Mouse (Mus musculus) right cerebral cortex, postnatal 25 days (tissue): ENCODE measurements at regions not wholly inside any gene's neighbourhood (a gene's known extent, or its start where the extent isn't known, plus 50 kb on each side); places are given as distances from the start of the nearest gene placed in this dataset.

Experiments
- DNase-seq: peaks from one replicate; pipeline ENCODE4 v3.0.0; 2022

DNA sequence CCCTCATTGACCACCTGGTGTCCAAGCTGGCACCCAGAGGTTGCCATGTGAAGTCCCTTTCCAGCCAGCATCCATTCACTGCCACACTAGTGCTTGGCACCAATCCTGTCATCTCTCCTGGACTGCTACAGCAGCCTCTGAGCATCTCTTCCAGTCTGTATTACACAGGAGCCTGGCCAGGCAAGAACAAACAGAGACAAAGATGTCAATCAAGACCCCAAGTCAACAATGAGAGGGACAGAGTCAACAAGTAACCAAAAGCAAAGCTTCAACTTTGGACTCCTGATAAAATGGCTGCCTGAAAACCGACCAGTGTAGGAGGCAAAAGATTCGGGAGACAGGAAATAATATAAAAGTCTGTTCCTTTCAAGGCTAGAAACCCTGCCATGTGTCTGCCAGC, 227.3 kb upstream of the Prox1 start:
- DNase-seq, result no peak

GRCm38 (mm10) chr1:190393061-190393460, 222.5 kb upstream of the Prox1 start:
- DNase-seq, result no peak

- no peak for DNase-seq
Observed at GRCm38 (mm10) chr1:190388853-190389252, 218.3 kb upstream of the Prox1 start.

DNA sequence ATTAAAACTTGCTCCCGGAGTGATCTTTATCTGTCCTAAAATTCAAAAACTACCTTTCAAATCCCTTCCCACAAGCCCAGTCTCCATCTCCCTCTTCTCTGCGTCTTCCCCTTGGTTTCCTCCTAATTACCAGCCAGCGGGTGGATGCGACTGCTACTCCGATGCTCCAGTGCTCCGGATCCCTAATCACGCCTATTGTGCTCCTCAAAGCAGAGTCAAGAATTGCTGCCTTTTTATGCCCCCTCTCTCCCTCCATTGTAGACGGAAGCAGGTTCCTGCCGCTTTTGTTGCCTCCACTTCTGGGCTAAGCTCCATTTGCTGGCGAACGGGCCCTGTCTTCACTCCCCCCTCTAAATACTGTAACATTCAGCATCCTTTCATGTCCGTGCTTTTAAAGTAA, 214.0 kb upstream of the Prox1 start:
- no peak for DNase-seq

DNA sequence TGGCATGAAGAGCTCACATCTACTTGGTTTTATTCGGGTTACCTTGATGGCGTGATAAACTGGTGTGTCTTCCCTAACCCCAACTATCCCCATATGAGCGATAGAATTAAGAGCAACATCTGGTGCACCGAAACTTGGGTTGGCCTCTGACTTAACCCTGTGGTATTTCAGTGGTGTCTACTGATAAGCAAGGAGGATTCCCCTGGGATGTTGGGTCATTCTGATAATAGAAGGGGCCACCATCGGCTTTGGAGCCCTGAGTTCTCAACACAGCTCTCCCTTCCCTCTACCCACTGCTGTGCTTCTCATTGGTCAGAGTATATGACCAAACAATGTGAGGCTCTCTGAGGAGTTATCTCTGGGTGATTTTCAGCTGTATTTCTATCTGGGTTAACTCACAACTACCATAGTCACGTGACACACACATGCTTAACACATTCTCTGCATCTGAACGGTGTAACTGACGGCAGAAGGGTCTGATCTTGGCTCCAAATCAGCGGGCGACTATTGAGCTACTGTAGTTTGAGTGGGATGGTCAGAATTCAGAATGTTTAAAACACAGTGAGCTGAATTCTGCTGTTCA, 212.8 kb upstream of the Prox1 start:
- DNase-seq, result no peak

- no peak for DNase-seq
Observed at GRCm38 (mm10) chr1:190380151-190380550, 209.6 kb upstream of the Prox1 start.

- no peak for DNase-seq
Observed at GRCm38 (mm10) chr1:190375160-190375880, 204.8 kb upstream of the Prox1 start.

GRCm38 (mm10) chr1:190374270-190374669, 203.8 kb upstream of the Prox1 start:
- DNase-seq, result no peak

DNA sequence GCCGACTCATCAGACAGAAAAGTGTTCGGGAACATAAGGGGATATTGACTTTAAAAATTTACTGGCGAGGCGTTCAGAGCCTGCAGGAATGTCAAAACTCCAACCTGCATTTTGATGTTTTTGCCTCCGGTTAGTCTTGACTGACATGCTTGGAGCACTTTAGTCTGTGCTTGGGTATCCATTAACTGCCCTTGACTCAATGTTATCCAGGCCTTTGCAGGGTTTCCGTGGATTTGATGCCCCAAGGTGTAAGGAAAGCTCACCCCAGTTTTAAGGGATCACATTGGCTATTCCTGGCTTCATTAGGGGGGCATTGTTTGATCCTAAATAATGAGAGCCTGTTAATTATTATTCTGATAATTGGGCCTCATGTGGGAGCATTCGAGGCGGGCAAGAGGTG, 196.1 kb upstream of the Prox1 start:
- DNase-seq, result no peak

GRCm38 (mm10) chr1:190365126-190365525, 194.6 kb upstream of the Prox1 start:
- DNase-seq, result no peak

DNA sequence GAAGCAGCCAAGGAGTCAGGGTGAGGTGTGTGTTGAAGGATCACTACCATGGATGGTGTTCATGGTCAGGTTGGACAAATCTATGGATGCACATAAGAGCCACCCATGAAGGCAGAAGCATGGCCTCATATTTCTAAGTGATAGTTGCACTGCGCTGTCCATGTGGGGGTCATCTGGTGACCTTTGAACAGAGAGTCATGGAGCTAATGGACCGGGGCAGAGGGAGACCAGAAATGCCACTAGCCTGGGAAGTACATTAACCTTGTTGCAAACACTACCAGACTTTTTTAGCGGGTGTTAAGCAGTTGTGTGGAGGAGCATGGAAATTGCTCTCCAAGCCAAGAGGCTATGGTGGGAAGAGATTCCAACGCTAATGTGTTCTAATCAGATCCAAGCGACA, 190.1 kb upstream of the Prox1 start:
- DNase-seq, result no peak

- no peak for DNase-seq
Observed at GRCm38 (mm10) chr1:190357779-190358178, 187.3 kb upstream of the Prox1 start.

- no peak for DNase-seq
Observed at GRCm38 (mm10) chr1:190347610-190348009, 177.1 kb upstream of the Prox1 start.

DNA sequence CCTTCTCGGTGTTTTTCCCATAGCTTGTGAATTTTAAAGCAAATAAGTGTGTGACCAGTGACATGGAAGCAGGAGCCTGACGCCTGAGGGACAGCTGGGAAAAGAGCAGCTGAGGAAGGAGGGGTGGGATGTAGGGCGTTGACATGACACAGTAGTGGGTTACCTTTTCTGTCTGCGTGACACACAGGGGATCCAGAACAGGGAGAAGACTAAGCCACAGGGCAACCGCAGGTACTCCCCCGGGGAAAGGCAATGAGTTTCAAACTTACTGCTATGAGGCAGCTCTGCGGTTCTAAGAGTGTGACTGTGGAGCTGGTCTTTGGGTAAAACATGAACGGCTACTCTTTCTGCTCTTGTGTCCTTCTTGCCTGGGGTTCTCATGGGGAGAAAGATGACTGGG, 170.2 kb upstream of the Prox1 start:
- DNase-seq, result no peak

GRCm38 (mm10) chr1:190334471-190334870, 164.0 kb upstream of the Prox1 start:
- no peak for DNase-seq

GRCm38 (mm10) chr1:190334053-190334452, 163.5 kb upstream of the Prox1 start:
- DNase-seq, result no peak

DNA sequence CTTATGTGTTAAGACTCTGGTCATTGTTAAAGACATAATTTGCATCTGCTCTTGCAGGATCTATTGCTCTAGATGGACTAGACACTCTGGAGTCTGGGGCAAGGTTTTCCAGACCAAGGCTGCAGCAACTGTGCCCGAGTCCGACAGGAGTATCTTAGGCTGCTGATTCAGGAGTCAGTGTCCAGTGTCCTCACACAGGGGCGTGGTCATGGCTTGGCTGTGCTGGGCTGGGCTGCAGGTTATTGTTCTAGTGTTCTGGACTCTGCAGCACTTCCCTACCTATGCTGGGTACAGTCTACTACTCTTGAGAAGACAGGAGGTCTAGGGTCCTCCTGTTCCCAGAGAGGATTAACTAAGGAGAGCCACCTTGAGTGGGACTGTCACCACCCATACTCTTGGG, 161.5 kb upstream of the Prox1 start:
- no peak for DNase-seq

DNA sequence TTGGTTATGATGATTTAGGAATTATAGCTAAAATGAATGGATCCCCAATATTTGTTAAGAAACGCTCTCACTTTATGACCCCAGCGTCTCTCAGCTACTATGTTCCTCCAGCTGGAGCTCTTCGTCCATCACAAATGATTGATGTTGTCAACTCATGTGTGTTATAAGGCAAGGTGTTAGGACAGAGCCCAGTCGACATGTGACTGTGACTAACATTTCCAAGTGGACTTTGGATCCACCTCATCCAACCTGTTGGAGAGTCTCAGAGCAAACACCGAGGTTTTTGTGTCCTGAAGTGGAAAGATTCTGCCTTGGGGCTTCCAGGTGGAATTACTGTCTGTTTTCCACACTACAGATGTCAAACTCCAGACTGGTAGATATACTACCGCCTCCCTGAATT, 154.0 kb upstream of the Prox1 start:
- DNase-seq, result no peak

- DNase-seq, result no peak
Observed at GRCm38 (mm10) chr1:190323671-190324070, 153.2 kb upstream of the Prox1 start.

- no peak for DNase-seq
Observed at GRCm38 (mm10) chr1:190316175-190316574, 145.7 kb upstream of the Prox1 start.

GRCm38 (mm10) chr1:190309831-190310230, 139.3 kb upstream of the Prox1 start:
- no peak for DNase-seq

- no peak for DNase-seq
Observed at GRCm38 (mm10) chr1:190307751-190308150, 137.2 kb upstream of the Prox1 start.

DNA sequence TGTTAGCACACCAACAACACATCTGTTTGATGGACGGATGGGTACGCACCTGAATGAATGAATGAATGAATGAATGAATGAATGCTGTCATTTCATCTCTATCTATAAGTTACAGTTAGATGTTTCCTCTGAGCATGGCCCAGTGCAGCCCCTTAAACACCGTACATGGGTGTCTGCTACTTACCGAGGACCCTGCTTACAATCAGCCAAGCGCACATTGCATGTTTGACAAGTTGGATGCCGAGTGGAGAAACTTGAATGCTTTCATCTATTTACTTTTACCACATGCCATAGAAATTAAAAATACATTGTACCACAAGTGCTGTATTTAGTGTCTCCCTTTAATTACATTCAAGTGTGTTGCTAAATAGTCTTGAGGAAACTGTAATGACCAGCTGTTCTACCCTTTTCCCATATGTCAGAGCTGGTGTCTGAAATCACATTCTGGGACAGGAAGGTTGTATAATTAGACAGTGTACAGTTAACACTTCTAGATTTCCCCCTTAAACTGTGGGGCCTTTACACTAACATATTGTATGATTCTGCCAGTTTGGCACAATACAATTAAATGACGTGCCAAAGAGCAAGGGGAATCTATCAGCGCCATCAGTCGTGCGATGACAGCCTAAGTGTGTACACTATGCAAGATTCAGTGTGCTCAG, 127.3 kb upstream of the Prox1 start:
- no peak for DNase-seq

DNA sequence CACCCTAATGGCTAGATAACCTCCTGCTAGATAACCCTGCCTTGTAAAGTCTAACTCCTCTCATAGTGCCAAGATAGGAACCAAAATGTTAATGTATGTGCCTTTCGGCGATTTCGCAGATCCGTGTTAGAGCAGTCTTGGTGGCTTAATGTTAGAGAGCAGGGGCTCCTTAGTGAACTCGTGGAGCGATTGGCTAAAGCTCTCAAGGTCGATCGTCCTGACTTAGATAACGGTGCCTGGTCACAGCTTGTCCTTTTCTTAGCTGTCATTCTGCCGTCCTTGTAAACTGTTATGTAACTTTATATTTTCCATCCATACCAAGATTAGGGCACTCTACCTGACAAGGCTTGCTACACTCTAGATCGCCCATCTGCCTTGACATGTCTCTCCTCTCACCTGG, 119.5 kb upstream of the Prox1 start:
- no peak for DNase-seq
